Mouse (Mus musculus): ENCODE results near the gene Lrrc4c. TPM values are rescaled to one million over a fixed set of nuclear protein-coding genes. Genes with fewer than 3 reads are reported as not detected.

Gene Lrrc4c
- polyA plus RNA-seq, 1 experiment from 2014 or later = 29.9 TPM

DNA sequence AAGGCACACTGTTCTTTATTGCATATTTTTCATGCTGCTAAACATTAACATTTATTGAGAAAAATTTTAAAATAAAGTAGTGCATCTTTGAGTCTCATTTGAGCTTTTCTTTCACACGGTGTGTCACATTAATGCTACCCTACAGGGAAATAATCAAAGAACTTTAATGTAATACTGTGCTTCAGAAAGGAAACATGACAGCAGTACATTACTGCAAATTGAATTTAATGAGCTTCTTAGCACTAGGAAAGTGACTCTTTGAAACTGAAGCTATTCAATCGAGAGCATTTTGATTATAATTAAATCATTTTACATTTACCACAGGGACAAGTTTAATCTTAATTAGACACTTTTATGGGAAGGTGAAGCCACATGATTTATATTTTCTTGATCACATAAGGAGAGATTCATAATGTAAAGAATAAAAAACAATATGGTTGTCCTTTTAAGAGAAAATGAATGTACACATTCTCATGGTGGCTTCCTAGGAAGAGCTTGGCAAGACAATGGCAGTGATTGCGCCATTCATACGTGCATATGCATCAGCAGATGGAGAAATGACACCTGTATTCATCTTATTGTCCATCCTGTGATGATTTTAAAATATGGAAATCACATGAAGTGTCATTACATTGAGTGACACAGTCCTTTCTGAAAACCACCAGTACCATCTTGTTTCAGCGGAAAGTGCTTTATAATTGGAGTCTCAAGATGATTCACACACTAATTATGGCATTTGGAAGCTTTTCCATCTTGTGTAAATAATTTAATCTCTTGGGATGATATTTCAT is 719.2 kb downstream of the Lrrc4c start:
- no peaks in the 10 kb centered on the region for H3K9me3 ChIP-seq (ENCODE audit: control insufficient read depth, low read length)
- ATAC-seq (ENCODE audit: low FRiP score, low TSS enrichment) = no peak
- H3K36me3 ChIP-seq (ENCODE audit: control insufficient read depth, insufficient read depth, low read length) = no peaks in the 10 kb centered on the region
- H3K4me1 ChIP-seq (ENCODE audit: control insufficient read depth, insufficient read depth, low read length) = no peaks in the 10 kb centered on the region
- H3K27ac ChIP-seq (replicated peaks; ENCODE audit: low read depth, low read length) = no peak overlapping the region
- H3K4me2 ChIP-seq (ENCODE audit: low read length) = no peak overlapping the region
- DNase-seq = peak; percentile 20
- no peak overlapping the region for H3K9ac ChIP-seq (replicated peaks; ENCODE audit: low read length)
- 66% methylated on average over 5 of the region's 5 CpGs for WGBS
- H3K27me3 ChIP-seq (ENCODE audit: control insufficient read depth, insufficient read depth, low read length) = no peaks in the 10 kb centered on the region
- H3K4me3 ChIP-seq (replicated peaks; ENCODE audit: low read depth, low read length) = no peak overlapping the region

DNA sequence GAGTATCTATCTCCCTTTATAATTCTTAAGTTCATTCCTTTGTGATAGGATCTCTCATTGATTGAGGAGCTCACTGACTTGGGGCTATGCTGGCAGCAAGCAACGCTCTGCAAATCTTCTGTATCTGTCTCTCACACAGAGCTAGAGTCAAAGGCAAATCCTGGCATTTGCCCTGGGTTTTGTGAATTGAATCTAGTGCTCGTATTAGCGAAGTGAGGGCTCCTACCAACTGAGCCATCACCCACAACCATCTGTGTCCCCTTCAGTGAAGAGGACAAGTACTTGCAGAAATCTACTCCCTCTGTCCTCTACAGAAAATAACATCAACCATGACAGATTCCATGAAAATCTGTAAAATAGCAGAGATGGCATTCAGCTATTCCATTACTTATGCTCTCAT is 726.0 kb downstream of the Lrrc4c start:
- Histone ChIP-seq H3K36me3 (ENCODE audit: control insufficient read depth, insufficient read depth, low read length) (no peaks in the 10 kb centered on the region), H3K9ac (replicated peaks; ENCODE audit: low read length) (no peak overlapping the region), H3K9me3 (ENCODE audit: control insufficient read depth, low read length) (no peaks in the 10 kb centered on the region), H3K27me3 (ENCODE audit: control insufficient read depth, insufficient read depth, low read length) (no peaks in the 10 kb centered on the region), H3K4me2 (ENCODE audit: low read length) (no peak overlapping the region), H3K27ac (replicated peaks; ENCODE audit: low read depth, low read length) (no peak overlapping the region), H3K4me3 (replicated peaks; ENCODE audit: low read depth, low read length) (no peak overlapping the region), H3K4me1 (ENCODE audit: control insufficient read depth, insufficient read depth, low read length) (no peaks in the 10 kb centered on the region)
- ATAC-seq (ENCODE audit: low FRiP score, low TSS enrichment) (no peak), DNase-seq (no peak)
- WGBS = 48% methylated on average over 3 of the region's 3 CpGs

DNA sequence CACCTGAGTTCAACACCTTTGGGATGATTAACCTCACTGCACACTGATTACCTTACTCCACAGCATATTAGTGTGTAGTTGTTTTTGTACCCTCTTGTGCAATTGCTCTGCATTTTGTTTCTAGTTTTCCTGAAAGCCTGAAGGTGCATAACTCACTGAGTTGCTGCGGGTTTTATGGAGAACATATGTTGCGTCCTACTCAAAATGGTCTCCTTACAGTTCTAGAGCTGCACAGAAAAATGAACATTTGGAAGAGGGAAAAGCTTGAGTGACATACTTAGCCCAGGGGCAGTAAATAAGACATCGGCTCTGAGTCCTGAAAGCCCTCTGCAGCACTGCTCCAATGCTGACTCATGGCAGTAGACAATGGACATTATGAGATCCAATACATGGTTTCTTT is 727.7 kb downstream of the Lrrc4c start:
- ATAC-seq (ENCODE audit: low FRiP score, low TSS enrichment) (no peak), DNase-seq (no peak)
- H3K4me3 ChIP-seq (replicated peaks; ENCODE audit: low read depth, low read length) = no peak overlapping the region
- H3K27me3 ChIP-seq (ENCODE audit: control insufficient read depth, insufficient read depth, low read length) = no peaks in the 10 kb centered on the region
- H3K4me1 ChIP-seq (ENCODE audit: control insufficient read depth, insufficient read depth, low read length) = no peaks in the 10 kb centered on the region
- no peak overlapping the region for H3K4me2 ChIP-seq (ENCODE audit: low read length)
- WGBS = 92% methylated on average over 3 of the region's 3 CpGs
- H3K36me3 ChIP-seq (ENCODE audit: control insufficient read depth, insufficient read depth, low read length) = no peaks in the 10 kb centered on the region
- no peaks in the 10 kb centered on the region for H3K9me3 ChIP-seq (ENCODE audit: control insufficient read depth, low read length)
- no peak overlapping the region for H3K27ac ChIP-seq (replicated peaks; ENCODE audit: low read depth, low read length)
- H3K9ac ChIP-seq (replicated peaks; ENCODE audit: low read length) = no peak overlapping the region

- H3K36me3 ChIP-seq (ENCODE audit: control insufficient read depth, insufficient read depth, low read length) = no peaks in the 10 kb centered on the region
- DNase-seq = no peak
- H3K9ac ChIP-seq (replicated peaks; ENCODE audit: low read length) = no peak overlapping the region
- H3K4me1 ChIP-seq (ENCODE audit: control insufficient read depth, insufficient read depth, low read length) = no peaks in the 10 kb centered on the region
- no peak overlapping the region for H3K4me2 ChIP-seq (ENCODE audit: low read length)
- ATAC-seq (ENCODE audit: low FRiP score, low TSS enrichment) = no peak
- H3K4me3 ChIP-seq (replicated peaks; ENCODE audit: low read depth, low read length) = no peak overlapping the region
- WGBS = 40% methylated on average over 1 of the region's 1 CpGs
- H3K9me3 ChIP-seq (ENCODE audit: control insufficient read depth, low read length) = no peaks in the 10 kb centered on the region
- no peak overlapping the region for H3K27ac ChIP-seq (replicated peaks; ENCODE audit: low read depth, low read length)
- no peaks in the 10 kb centered on the region for H3K27me3 ChIP-seq (ENCODE audit: control insufficient read depth, insufficient read depth, low read length)
Measured at GRCm38 (mm10) chr2:97080156-97080555, 762.2 kb downstream of the Lrrc4c start.

DNA sequence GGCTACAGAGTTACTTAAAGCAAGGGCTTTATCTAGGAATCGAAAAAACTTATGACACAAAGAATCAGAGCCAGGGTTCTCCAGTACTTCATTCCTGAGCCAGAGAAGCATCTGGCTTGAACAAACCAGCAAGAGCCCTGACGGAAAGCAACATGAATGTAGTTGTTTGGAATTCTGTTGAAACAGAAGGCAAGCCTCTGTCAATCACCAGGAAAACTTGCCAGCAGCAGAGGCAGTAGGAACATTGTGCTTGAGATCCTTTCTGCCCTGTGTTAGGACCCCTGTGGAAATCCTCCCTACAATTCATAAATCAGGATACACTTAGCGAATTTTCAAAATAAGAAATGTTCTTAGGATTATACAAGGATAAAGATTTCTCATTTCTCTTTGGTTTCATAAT is 780.0 kb downstream of the Lrrc4c start:
- no peak for ATAC-seq (ENCODE audit: low FRiP score, low TSS enrichment)
- Histone ChIP-seq H3K36me3 (ENCODE audit: control insufficient read depth, insufficient read depth, low read length) (no peaks in the 10 kb centered on the region), H3K9me3 (ENCODE audit: control insufficient read depth, low read length) (no peaks in the 10 kb centered on the region), H3K4me2 (ENCODE audit: low read length) (no peak overlapping the region), H3K4me3 (replicated peaks; ENCODE audit: low read depth, low read length) (no peak overlapping the region), H3K9ac (replicated peaks; ENCODE audit: low read length) (no peak overlapping the region), H3K27ac (replicated peaks; ENCODE audit: low read depth, low read length) (no peak overlapping the region), H3K27me3 (ENCODE audit: control insufficient read depth, insufficient read depth, low read length) (no peaks in the 10 kb centered on the region), H3K4me1 (ENCODE audit: control insufficient read depth, insufficient read depth, low read length) (no peaks in the 10 kb centered on the region)
- peak; percentile 13 for DNase-seq
- WGBS = 47% methylated on average over 3 of the region's 3 CpGs

- no peak overlapping the region for H3K9ac ChIP-seq (replicated peaks; ENCODE audit: low read length)
- 60% methylated on average over 2 of the region's 2 CpGs for WGBS
- H3K36me3 ChIP-seq (ENCODE audit: control insufficient read depth, insufficient read depth, low read length) = no peaks in the 10 kb centered on the region
- H3K4me3 ChIP-seq (replicated peaks; ENCODE audit: low read depth, low read length) = no peak overlapping the region
- H3K27me3 ChIP-seq (ENCODE audit: control insufficient read depth, insufficient read depth, low read length) = no peaks in the 10 kb centered on the region
- no peaks in the 10 kb centered on the region for H3K4me1 ChIP-seq (ENCODE audit: control insufficient read depth, insufficient read depth, low read length)
- H3K27ac ChIP-seq (replicated peaks; ENCODE audit: low read depth, low read length) = no peak overlapping the region
- DNase-seq = no peak
- H3K4me2 ChIP-seq (ENCODE audit: low read length) = no peak overlapping the region
- H3K9me3 ChIP-seq (ENCODE audit: control insufficient read depth, low read length) = no peaks in the 10 kb centered on the region
- ATAC-seq (ENCODE audit: low FRiP score, low TSS enrichment) = no peak
Measured at GRCm38 (mm10) chr2:97103398-97104162, 785.6 kb downstream of the Lrrc4c start.

DNA sequence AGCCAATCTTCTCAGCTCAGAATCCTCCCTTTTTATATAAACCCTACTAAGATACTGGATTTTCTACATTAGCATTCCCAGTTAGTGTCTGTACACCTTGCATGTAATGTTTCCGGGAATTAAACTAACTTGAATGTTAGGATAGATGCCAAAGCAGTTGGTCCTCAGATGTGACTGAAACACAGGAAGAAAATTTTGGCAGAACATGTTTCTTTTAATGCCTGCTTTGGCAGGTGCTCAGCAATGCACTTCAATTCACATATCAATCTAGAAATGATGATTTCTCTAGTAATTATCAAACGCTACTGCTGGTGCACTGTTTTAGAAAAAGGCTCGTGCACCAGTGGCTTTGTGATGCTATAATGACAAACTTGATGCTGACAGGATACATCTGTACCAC is 806.3 kb downstream of the Lrrc4c start:
- no peak overlapping the region for H3K27ac ChIP-seq (replicated peaks; ENCODE audit: low read depth, low read length)
- H3K36me3 ChIP-seq (ENCODE audit: control insufficient read depth, insufficient read depth, low read length) = no peaks in the 10 kb centered on the region
- no peaks in the 10 kb centered on the region for H3K27me3 ChIP-seq (ENCODE audit: control insufficient read depth, insufficient read depth, low read length)
- no peak overlapping the region for H3K4me3 ChIP-seq (replicated peaks; ENCODE audit: low read depth, low read length)
- ATAC-seq (ENCODE audit: low FRiP score, low TSS enrichment) = no peak
- 88% methylated on average over 3 of the region's 3 CpGs for WGBS
- no peaks in the 10 kb centered on the region for H3K4me1 ChIP-seq (ENCODE audit: control insufficient read depth, insufficient read depth, low read length)
- no peak for DNase-seq
- no peaks in the 10 kb centered on the region for H3K9me3 ChIP-seq (ENCODE audit: control insufficient read depth, low read length)
- H3K9ac ChIP-seq (replicated peaks; ENCODE audit: low read length) = no peak overlapping the region
- no peak overlapping the region for H3K4me2 ChIP-seq (ENCODE audit: low read length)

- Histone ChIP-seq H3K36me3 (ENCODE audit: control insufficient read depth, insufficient read depth, low read length) (no peaks in the 10 kb centered on the region), H3K27ac (replicated peaks; ENCODE audit: low read depth, low read length) (no peak overlapping the region), H3K9me3 (ENCODE audit: control insufficient read depth, low read length) (no peaks in the 10 kb centered on the region), H3K9ac (replicated peaks; ENCODE audit: low read length) (no peak overlapping the region), H3K27me3 (ENCODE audit: control insufficient read depth, insufficient read depth, low read length) (no peaks in the 10 kb centered on the region), H3K4me3 (replicated peaks; ENCODE audit: low read depth, low read length) (no peak overlapping the region), H3K4me2 (ENCODE audit: low read length) (no peak overlapping the region), H3K4me1 (ENCODE audit: control insufficient read depth, insufficient read depth, low read length) (no peaks in the 10 kb centered on the region)
- no peak for ATAC-seq (ENCODE audit: low FRiP score, low TSS enrichment)
- 92% methylated on average over 3 of the region's 3 CpGs for WGBS
- DNase-seq = no peak
Measured at GRCm38 (mm10) chr2:97138454-97138853, 820.5 kb downstream of the Lrrc4c start.

Data from midbrain, embryonic 14.5 days (tissue).